Mouse (Mus musculus) heart, adult 9 months (tissue): ENCODE measurements around the gene Cfap69.
A peak's percentile ranks its signal among the peaks of the same experiment; 100 is the strongest.
"Not testable (repeated sequence)": the region's sequence is repeated elsewhere in the genome, so short reads cannot be mapped to it uniquely, and the experiment has no call there.

Experiments used
- DNase-seq, 2 experiments: peaks; one replicate each; pipeline ENCODE4 v3.0.0; 2022; ENCODE audit warnings: low spot score in 2 of 2

Cfap69 gene

GRCm38 (mm10) chr5:5663655-5664370 is at the start of gene Cfap69:
Gene Cfap69 (minus strand): TSS chr5:5664239.
- peak; percentile 47 to 48 for DNase-seq

GRCm38 (mm10) chr5:5711032-5711431 is 47.0 kb upstream of the Cfap69 start:
- DNase-seq, result no peak

GRCm38 (mm10) chr5:5707341-5708278 is 43.6 kb upstream of the Cfap69 start:
- DNase-seq, result no peak

GRCm38 (mm10) chr5:5705019-5705418 is 41.0 kb upstream of the Cfap69 start:
- DNase-seq, result no peak

GRCm38 (mm10) chr5:5700386-5700785 is 36.3 kb upstream of the Cfap69 start:
- DNase-seq, result no peak

GRCm38 (mm10) chr5:5698830-5699229 is 34.8 kb upstream of the Cfap69 start:
- DNase-seq, result no peak

- DNase-seq, result no peak
Measured at GRCm38 (mm10) chr5:5695401-5695942, 31.4 kb upstream of the Cfap69 start.

GRCm38 (mm10) chr5:5693956-5694653 is 30.1 kb upstream of the Cfap69 start, which contains the start of gene Steap2:
Gene Steap2 (minus strand): TSS chr5:5694578.
- peak; percentile 3 to 23 for DNase-seq

- DNase-seq, result peak in 1 of 2 experiments; percentile 12
Measured at GRCm38 (mm10) chr5:5693541-5693955, 29.5 kb upstream of the Cfap69 start.

- DNase-seq, result no peak
Measured at GRCm38 (mm10) chr5:5692167-5692738, 28.2 kb upstream of the Cfap69 start.

GRCm38 (mm10) chr5:5688945-5689540 is 25.0 kb upstream of the Cfap69 start:
- no peak for DNase-seq

- DNase-seq, result no peak
Measured at GRCm38 (mm10) chr5:5688228-5688627, 24.2 kb upstream of the Cfap69 start.

- DNase-seq, result no peak
Measured at GRCm38 (mm10) chr5:5686973-5687372, 22.9 kb upstream of the Cfap69 start.

- DNase-seq, result not testable (repeated sequence)
Measured at GRCm38 (mm10) chr5:5684946-5685345, 20.9 kb upstream of the Cfap69 start.

GRCm38 (mm10) chr5:5683292-5683691 is 19.3 kb upstream of the Cfap69 start:
- DNase-seq, result no peak

- no peak for DNase-seq
Measured at GRCm38 (mm10) chr5:5679459-5679858, 15.4 kb upstream of the Cfap69 start.

- DNase-seq, result no peak
Measured at GRCm38 (mm10) chr5:5676082-5676481, 12.0 kb upstream of the Cfap69 start.

- DNase-seq, result no peak
Measured at GRCm38 (mm10) chr5:5668920-5669319, 4.9 kb upstream of the Cfap69 start.

GRCm38 (mm10) chr5:5664371-5664926 is 410 bp upstream of the Cfap69 start:
- no peak for DNase-seq

- no peak for DNase-seq
Measured at GRCm38 (mm10) chr5:5663057-5663456, 982 bp downstream of the Cfap69 start.

- no peak for DNase-seq
Measured at GRCm38 (mm10) chr5:5658680-5659079, 5.4 kb downstream of the Cfap69 start.
